Mouse (Mus musculus): ENCODE data around the gene Rgmb. TPM values are rescaled to one million over a fixed set of nuclear protein-coding genes. Genes with fewer than 3 reads are reported as not detected.

Gene Rgmb
- polyA plus RNA-seq (2016; fragmentation: Nextera tagmentation; extraction: Ambion mirVana), result 140 and 156 TPM in 2 replicates

GRCm38 (mm10) chr17:15830766-15831644, at the start of gene Rgmb:
Rgmb (minus strand) TSS chr17:15831039.
- no peaks in the 10 kb centered on the region for H3K36me3 ChIP-seq
- under 1% methylated on average over 52 of the region's 55 CpGs for WGBS
- H3K4me2 ChIP-seq (replicated peaks), result peak within 1 kb of the TSS; percentile 67
- H3K9ac ChIP-seq, result peak within 1 kb of the TSS; percentile 77
- peak within 1 kb of the TSS; percentile 97 for H3K27ac ChIP-seq
- peak; percentile 31 for ATAC-seq (ENCODE audit: low FRiP score)
- H3K9me3 ChIP-seq (replicated peaks), result no peaks in the 10 kb centered on the region
- H3K27me3 ChIP-seq, result no peaks in the 10 kb centered on the region
- H3K4me3 ChIP-seq, result peak within 1 kb of the TSS; percentile 59
- peaks cover 14% of the 10 kb centered on the region for H3K4me1 ChIP-seq

DNA sequence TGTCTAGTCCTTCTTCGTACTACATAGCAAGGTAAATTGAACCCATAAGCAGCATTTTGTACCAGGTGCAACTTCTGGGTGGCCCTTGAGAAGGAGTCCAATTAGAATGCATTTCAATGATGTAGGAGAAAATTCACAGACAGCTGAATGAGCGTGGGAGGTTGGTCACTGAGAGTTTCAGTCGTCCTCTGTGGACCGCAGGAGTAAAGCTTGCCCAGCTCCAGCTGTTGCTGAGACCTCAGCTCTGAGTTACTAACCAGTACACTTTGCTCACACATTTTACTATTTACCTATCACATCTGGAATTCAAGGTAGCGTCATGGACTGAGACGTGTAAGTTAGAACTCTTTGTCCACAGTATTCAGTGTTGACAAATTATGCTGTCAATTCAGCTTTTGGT, 43.9 kb upstream of the Rgmb start:
- Histone ChIP-seq H3K9me3 (replicated peaks) (no peaks in the 10 kb centered on the region), H3K4me2 (replicated peaks) (no peak overlapping the region), H3K36me3 (no peaks in the 10 kb centered on the region), H3K4me3 (no peak overlapping the region), H3K9ac (no peak overlapping the region), H3K4me1 (no peaks in the 10 kb centered on the region), H3K27me3 (no peaks in the 10 kb centered on the region), H3K27ac (no peak overlapping the region)
- no peak for ATAC-seq (ENCODE audit: low FRiP score)
- whole genome bisulfite sequencing, result 78% methylated on average over 6 of the region's 6 CpGs

GRCm38 (mm10) chr17:15872093-15872492, 41.3 kb upstream of the Rgmb start:
- no peaks in the 10 kb centered on the region for H3K27me3 ChIP-seq
- H3K4me2 ChIP-seq (replicated peaks), result no peak overlapping the region
- H3K4me1 ChIP-seq, result no peaks in the 10 kb centered on the region
- H3K4me3 ChIP-seq, result no peak overlapping the region
- no peak for ATAC-seq (ENCODE audit: low FRiP score)
- H3K27ac ChIP-seq, result no peak overlapping the region
- no peaks in the 10 kb centered on the region for H3K9me3 ChIP-seq (replicated peaks)
- H3K9ac ChIP-seq, result no peak overlapping the region
- no peaks in the 10 kb centered on the region for H3K36me3 ChIP-seq

GRCm38 (mm10) chr17:15865249-15865648, 34.4 kb upstream of the Rgmb start:
- H3K4me2 ChIP-seq (replicated peaks), result no peak overlapping the region
- no peaks in the 10 kb centered on the region for H3K36me3 ChIP-seq
- H3K4me1 ChIP-seq, result no peaks in the 10 kb centered on the region
- H3K9me3 ChIP-seq (replicated peaks), result no peaks in the 10 kb centered on the region
- H3K27me3 ChIP-seq, result no peaks in the 10 kb centered on the region
- no peak for ATAC-seq (ENCODE audit: low FRiP score)
- 91% methylated on average over 1 of the region's 1 CpGs for WGBS
- no peak overlapping the region for H3K9ac ChIP-seq
- H3K4me3 ChIP-seq, result no peak overlapping the region
- H3K27ac ChIP-seq, result no peak overlapping the region

DNA sequence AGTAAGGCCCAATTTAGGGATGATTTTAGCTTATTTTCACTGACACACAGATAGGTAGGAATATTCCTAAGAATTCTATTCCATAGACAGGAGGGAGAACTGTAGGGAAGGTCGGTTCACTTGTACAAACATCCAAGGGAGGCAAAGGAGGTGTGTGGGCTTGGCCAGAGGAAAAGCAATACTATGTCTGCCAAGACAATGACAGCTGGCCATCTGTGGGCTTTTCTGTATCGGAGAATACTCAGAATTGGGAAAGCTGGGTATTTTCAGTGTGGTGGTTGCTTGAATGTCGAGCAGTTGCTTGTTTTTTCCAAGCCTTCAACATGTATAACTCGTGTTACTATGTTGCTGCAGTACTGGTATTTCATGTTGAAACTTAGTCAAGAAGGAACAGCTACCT, 31.5 kb upstream of the Rgmb start:
- Histone ChIP-seq H3K9ac (no peak overlapping the region), H3K36me3 (no peaks in the 10 kb centered on the region), H3K4me1 (no peaks in the 10 kb centered on the region), H3K27me3 (no peaks in the 10 kb centered on the region), H3K4me3 (no peak overlapping the region), H3K4me2 (replicated peaks) (no peak overlapping the region), H3K9me3 (replicated peaks) (no peaks in the 10 kb centered on the region), H3K27ac (no peak overlapping the region)
- 71% methylated on average over 4 of the region's 4 CpGs for WGBS
- no peak for ATAC-seq (ENCODE audit: low FRiP score)

GRCm38 (mm10) chr17:15853121-15853520, 22.3 kb upstream of the Rgmb start:
- 70% methylated on average over 2 of the region's 2 CpGs for WGBS
- no peak overlapping the region for H3K4me3 ChIP-seq
- H3K9ac ChIP-seq, result no peak overlapping the region
- no peaks in the 10 kb centered on the region for H3K36me3 ChIP-seq
- no peaks in the 10 kb centered on the region for H3K4me1 ChIP-seq
- no peak overlapping the region for H3K4me2 ChIP-seq (replicated peaks)
- no peaks in the 10 kb centered on the region for H3K9me3 ChIP-seq (replicated peaks)
- no peak for ATAC-seq (ENCODE audit: low FRiP score)
- H3K27ac ChIP-seq, result no peak overlapping the region
- no peaks in the 10 kb centered on the region for H3K27me3 ChIP-seq

DNA sequence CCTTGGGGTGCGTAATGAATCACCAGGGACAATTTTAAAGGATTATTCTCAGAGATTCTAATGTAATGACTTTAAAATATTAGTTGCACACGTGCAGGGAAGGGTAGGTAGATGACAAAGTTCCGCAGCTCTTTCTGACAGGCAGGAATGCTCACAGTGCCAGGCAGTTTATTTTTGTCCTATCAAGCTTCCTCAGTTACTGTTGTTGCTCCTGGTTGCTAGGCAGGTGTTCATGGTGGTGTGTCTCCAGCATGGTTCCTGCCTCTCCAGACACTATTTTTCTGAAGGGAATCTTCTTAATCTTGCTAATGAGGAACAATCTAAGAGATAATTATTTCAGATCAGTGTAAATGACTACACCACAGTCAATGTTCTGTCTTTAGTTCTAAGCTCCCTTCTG, 19.7 kb upstream of the Rgmb start:
- Histone ChIP-seq H3K9me3 (replicated peaks) (no peaks in the 10 kb centered on the region), H3K36me3 (no peaks in the 10 kb centered on the region), H3K27ac (no peak overlapping the region), H3K27me3 (no peaks in the 10 kb centered on the region), H3K4me1 (no peaks in the 10 kb centered on the region), H3K4me2 (replicated peaks) (no peak overlapping the region), H3K9ac (no peak overlapping the region), H3K4me3 (no peak overlapping the region)
- no peak for ATAC-seq (ENCODE audit: low FRiP score)
- WGBS, result 79% methylated on average over 3 of the region's 3 CpGs

- H3K27ac ChIP-seq, result no peak overlapping the region
- no peak for ATAC-seq (ENCODE audit: low FRiP score)
- 83% methylated on average over 2 of the region's 2 CpGs for WGBS
- H3K4me3 ChIP-seq, result no peak overlapping the region
- H3K36me3 ChIP-seq, result no peaks in the 10 kb centered on the region
- no peak overlapping the region for H3K9ac ChIP-seq
- H3K27me3 ChIP-seq, result no peaks in the 10 kb centered on the region
- no peaks in the 10 kb centered on the region for H3K9me3 ChIP-seq (replicated peaks)
- no peak overlapping the region for H3K4me2 ChIP-seq (replicated peaks)
- no peaks in the 10 kb centered on the region for H3K4me1 ChIP-seq
Measured at GRCm38 (mm10) chr17:15841425-15841824, 10.6 kb upstream of the Rgmb start.

DNA sequence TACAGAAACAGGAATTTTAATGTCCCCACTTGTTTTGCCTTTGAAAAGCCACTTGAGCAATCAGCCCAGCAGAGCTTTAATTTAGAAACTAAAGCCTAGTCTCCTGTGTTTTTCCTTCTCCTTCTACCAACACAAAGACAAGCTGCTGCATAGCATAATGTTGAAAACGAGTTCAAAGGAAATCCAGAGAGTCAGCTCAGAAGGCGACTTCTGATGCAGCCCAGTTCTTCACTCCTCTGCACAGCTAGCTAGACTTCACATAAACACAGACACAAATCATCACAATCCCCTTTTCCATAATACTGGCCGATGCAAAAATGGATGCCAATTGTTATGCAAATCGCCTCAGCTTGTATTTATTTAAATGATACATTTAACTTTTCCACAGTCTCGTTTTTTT, 1.6 kb upstream of the Rgmb start:
- Histone ChIP-seq H3K36me3 (no peaks in the 10 kb centered on the region), H3K27ac (no peak overlapping the region), H3K4me3 (no peak overlapping the region), H3K27me3 (no peaks in the 10 kb centered on the region), H3K9ac (no peak overlapping the region), H3K4me2 (replicated peaks) (no peak overlapping the region), H3K9me3 (replicated peaks) (no peaks in the 10 kb centered on the region), H3K4me1 (peaks cover 10% of the 10 kb centered on the region)
- WGBS, result 20% methylated on average over 5 of the region's 5 CpGs
- ATAC-seq (ENCODE audit: low FRiP score), result no peak

DNA sequence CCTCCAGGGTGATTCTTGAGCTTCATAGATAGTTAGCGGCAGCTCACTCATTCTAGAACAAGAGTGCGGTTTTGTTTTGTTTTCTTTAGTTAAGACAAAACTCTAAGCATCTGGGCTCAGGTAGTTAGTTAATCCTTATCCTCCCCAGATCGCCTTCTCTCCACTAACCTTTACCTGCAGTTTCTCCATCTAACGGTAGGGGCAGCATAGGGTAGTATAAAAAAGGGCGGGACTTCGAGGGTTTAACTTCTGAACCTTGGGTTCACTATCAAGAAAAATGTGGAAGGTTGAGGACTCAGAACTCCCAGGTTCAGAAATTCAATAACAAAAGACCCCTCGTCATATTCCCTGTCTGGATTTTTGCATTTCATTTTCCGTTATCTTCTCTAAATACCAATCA, 971 bp upstream of the Rgmb start:
- Histone ChIP-seq H3K27me3 (no peaks in the 10 kb centered on the region), H3K36me3 (no peaks in the 10 kb centered on the region), H3K4me1 (peaks cover 14% of the 10 kb centered on the region), H3K4me2 (replicated peaks) (no peak overlapping the region), H3K27ac (no peak overlapping the region), H3K9me3 (replicated peaks) (no peaks in the 10 kb centered on the region), H3K9ac (no peak overlapping the region), H3K4me3 (no peak overlapping the region)
- no peak for ATAC-seq (ENCODE audit: low FRiP score)
- WGBS, result 13% methylated on average over 8 of the region's 8 CpGs

- WGBS, result under 1% methylated on average over 34 of the region's 34 CpGs
- no peaks in the 10 kb centered on the region for H3K36me3 ChIP-seq
- H3K4me1 ChIP-seq, result peaks cover 14% of the 10 kb centered on the region
- peak overlapping the region; percentile 97 for H3K27ac ChIP-seq
- no peaks in the 10 kb centered on the region for H3K27me3 ChIP-seq
- H3K9me3 ChIP-seq (replicated peaks), result no peaks in the 10 kb centered on the region
- H3K9ac ChIP-seq, result peak overlapping the region; percentile 77
- ATAC-seq (ENCODE audit: low FRiP score), result no peak; the same call in 1 of the 2 replicates
- peak overlapping the region; percentile 67 for H3K4me2 ChIP-seq (replicated peaks)
- H3K4me3 ChIP-seq, result peak overlapping the region; percentile 59
Measured at GRCm38 (mm10) chr17:15830171-15830765, 571 bp downstream of the Rgmb start.

GRCm38 (mm10) chr17:15829198-15830170, 1.4 kb downstream of the Rgmb start:
- Histone ChIP-seq H3K4me1 (peaks cover 14% of the 10 kb centered on the region), H3K9ac (peak overlapping the region; percentile 77), H3K4me2 (replicated peaks) (peak overlapping the region; percentile 67), H3K9me3 (replicated peaks) (no peaks in the 10 kb centered on the region), H3K4me3 (peak overlapping the region; percentile 59), H3K27ac (peak overlapping the region; percentile 97), H3K36me3 (no peaks in the 10 kb centered on the region), H3K27me3 (no peaks in the 10 kb centered on the region)
- ATAC-seq (ENCODE audit: low FRiP score), result peak; percentile 9
- WGBS, result under 1% methylated on average over 20 of the region's 20 CpGs

Measured in hindbrain, embryonic 12.5 days (tissue).